Comparison of ENCODE assay signal across 8 mouse cellular contexts in genomic region chr8:47990911-47991820, GRCm38 (mm10). TPM values are rescaled to one million over a fixed set of nuclear protein-coding genes. Genes with fewer than 3 reads are reported as not detected.
DNase-seq lines count a peak whose midpoint lies in the region; ATAC-seq and TF ChIP-seq lines count a peak whose summit lies in the region.

TSS of gene Wwc2 (minus strand) at chr8:47990924.

- DNase-seq in NIH3T3 (ENCODE audit: low read depth) = peak; percentile 80
- DNase-seq in cerebellum, adult 2 months = peak; percentile 38 to 40
- DNase-seq in layer of hippocampus, postnatal 36 days = peak in 1 of 2 experiments; percentile 31
- DNase-seq in lung, postnatal 36 days = peak; percentile 92
- peak; percentile 66 for DNase-seq in retina, embryonic 14.5 days (ENCODE audit: low spot score)
- DNase-seq in urinary bladder, postnatal 14 days (ENCODE audit: low spot score) = peak; percentile 81

- 7% methylated on average over 41 of the region's 46 CpGs for WGBS in cerebellum, adult 2 months
- under 1% methylated on average over 43 of the region's 46 CpGs for WGBS in hindbrain, embryonic 12.5 days

- H3K27ac ChIP-seq in cerebellum, adult 2 months (ENCODE audit: insufficient read depth, low read length) = no peak within 1 kb of the TSS
- peak within 1 kb of the TSS; percentile 90 for H3K27ac ChIP-seq in hindbrain, embryonic 12.5 days

- H3K4me2 ChIP-seq in hindbrain, embryonic 12.5 days (replicated peaks) = peak within 1 kb of the TSS; percentile 91

- no peaks in the 10 kb centered on the region for H3K27me3 ChIP-seq in cerebellum, adult 2 months (ENCODE audit: control insufficient read depth, insufficient read depth, low read length)
- H3K27me3 ChIP-seq in hindbrain, embryonic 12.5 days = no peaks in the 10 kb centered on the region

- TF ChIP-seq CTCF in cerebellum, adult 2 months (IDR thresholded peaks at IDR 0.05; ENCODE audit: borderline replicate concordance, insufficient read depth, low read depth, low read length) = no peak

- ATAC-seq in frontal cortex, adult (ENCODE audit: low TSS enrichment) = 0 out of 2 replicates have a peak, but pooled peaks have one; percentile 10
- peak; percentile 63 for ATAC-seq in hindbrain, embryonic 12.5 days (ENCODE audit: low FRiP score)

- no peaks in the 10 kb centered on the region; the same call in 1 of the 2 replicates for H3K4me1 ChIP-seq in cerebellum, adult 2 months (ENCODE audit: control insufficient read depth, insufficient read depth, low read length)
- H3K4me1 ChIP-seq in hindbrain, embryonic 12.5 days = peaks cover 29% of the 10 kb centered on the region

- peak within 1 kb of the TSS; percentile 90 for H3K9ac ChIP-seq in hindbrain, embryonic 12.5 days

- TF ChIP-seq POLR2A in cerebellum, adult 2 months (IDR thresholded peaks at IDR 0.05; ENCODE audit: borderline replicate concordance, insufficient read depth, low read length) = no peak

- peak within 1 kb of the TSS; percentile 68 for H3K4me3 ChIP-seq in cerebellum, adult 2 months (replicated peaks; ENCODE audit: insufficient read depth, low read depth, low read length)
- H3K4me3 ChIP-seq in hindbrain, embryonic 12.5 days = peak within 1 kb of the TSS; percentile 83

- H3K36me3 ChIP-seq in hindbrain, embryonic 12.5 days = no peaks in the 10 kb centered on the region

- no peaks in the 10 kb centered on the region for H3K9me3 ChIP-seq in hindbrain, embryonic 12.5 days (replicated peaks)

RNA-seq across cellular contexts. Expression of gene Wwc2, which starts in this region (rescaled TPM):
- polyA plus RNA-seq in cerebellum, adult 2 months (2012; rRNA removed) = 5.7 and 6.3 TPM in 2 replicates
- polyA plus RNA-seq in hindbrain, embryonic 12.5 days (2016; fragmentation: Nextera tagmentation; extraction: Ambion mirVana) = 15.3 and 15.7 TPM in 2 replicates
- total RNA-seq in layer of hippocampus, postnatal 36 days (2021) = 10 to 100 TPM; 27.1 to 27.3 TPM
